Mouse (Mus musculus): ENCODE results near the gene Tpm1.

Gene Tpm1

GRCm38 (mm10) chr9:67049086-67049824, at the start of gene Tpm1:
Gene Tpm1, minus strand, starts transcription at chr9:67049406.
- DNase-seq, result peak; percentile 52

GRCm38 (mm10) chr9:67094371-67094770, 45.2 kb upstream of the Tpm1 start:
- DNase-seq, result no peak

GRCm38 (mm10) chr9:67092210-67092609, 43.0 kb upstream of the Tpm1 start:
- DNase-seq, result no peak

- no peak for DNase-seq
Observed at GRCm38 (mm10) chr9:67091598-67091997, 42.4 kb upstream of the Tpm1 start.

GRCm38 (mm10) chr9:67091151-67091550, 41.9 kb upstream of the Tpm1 start:
- DNase-seq, result no peak

- no peak for DNase-seq
Observed at GRCm38 (mm10) chr9:67090633-67091045, 41.4 kb upstream of the Tpm1 start.

- DNase-seq, result no peak
Observed at GRCm38 (mm10) chr9:67089167-67089566, 40.0 kb upstream of the Tpm1 start.

- no peak for DNase-seq
Observed at GRCm38 (mm10) chr9:67083801-67084200, 34.6 kb upstream of the Tpm1 start.

GRCm38 (mm10) chr9:67081688-67082087, 32.5 kb upstream of the Tpm1 start:
- DNase-seq, result no peak

- no peak for DNase-seq
Observed at GRCm38 (mm10) chr9:67077658-67078319, 28.6 kb upstream of the Tpm1 start.

GRCm38 (mm10) chr9:67077266-67077657, 28.1 kb upstream of the Tpm1 start:
- DNase-seq, result no peak

GRCm38 (mm10) chr9:67072182-67072581, 23.0 kb upstream of the Tpm1 start:
- no peak for DNase-seq

- no peak for DNase-seq
Observed at GRCm38 (mm10) chr9:67071596-67071995, 22.4 kb upstream of the Tpm1 start.

- no peak for DNase-seq
Observed at GRCm38 (mm10) chr9:67071103-67071502, 21.9 kb upstream of the Tpm1 start.

GRCm38 (mm10) chr9:67066616-67067015, 17.4 kb upstream of the Tpm1 start:
- DNase-seq, result no peak

GRCm38 (mm10) chr9:67059714-67060113, 10.5 kb upstream of the Tpm1 start:
- no peak for DNase-seq

- DNase-seq, result no peak
Observed at GRCm38 (mm10) chr9:67058366-67058765, 9.2 kb upstream of the Tpm1 start.

GRCm38 (mm10) chr9:67050736-67051337, 1.6 kb upstream of the Tpm1 start:
- no peak for DNase-seq

GRCm38 (mm10) chr9:67049836-67050235, 630 bp upstream of the Tpm1 start:
- DNase-seq, result no peak

GRCm38 (mm10) chr9:67048483-67049085, 622 bp downstream of the Tpm1 start:
- DNase-seq, result no peak

GRCm38 (mm10) chr9:67047606-67048482, 1.4 kb downstream of the Tpm1 start:
- DNase-seq, result peak; percentile 37

- peak; percentile 25 for DNase-seq
Observed at GRCm38 (mm10) chr9:67046881-67047605, 2.2 kb downstream of the Tpm1 start.
